Mouse (Mus musculus): ENCODE measurements around the gene Paip2b. TPM values are rescaled to one million over a fixed set of nuclear protein-coding genes. Genes with fewer than 3 reads are reported as not detected.
"Not testable (repeated sequence)": the region's sequence is repeated elsewhere in the genome, so short reads cannot be mapped to it uniquely, and the experiment has no call there.

The Paip2b gene
- polyA plus RNA-seq, 1 experiment from 2014 or later: 30.0 TPM

- peak within 1 kb of the TSS; percentile 82 for H3K4me2 ChIP-seq
- H3K4me1 ChIP-seq: peaks cover 12% of the 10 kb centered on the region
- H3K9me3 ChIP-seq (replicated peaks): no peaks in the 10 kb centered on the region
- peaks cover 15% of the 10 kb centered on the region for H3K36me3 ChIP-seq (ENCODE audit: poor library complexity, severe bottlenecking)
- H3K27me3 ChIP-seq: no peaks in the 10 kb centered on the region
- H3K4me3 ChIP-seq: peak within 1 kb of the TSS; percentile 76
- under 1% methylated on average over 43 of the region's 43 CpGs for WGBS
- H3K9ac ChIP-seq: peak within 1 kb of the TSS; percentile 84
- ATAC-seq: peak; percentile 96
- H3K27ac ChIP-seq: peak within 1 kb of the TSS; percentile 96
These were observed 36.7 kb downstream of the Paip2b start, which contains the start of gene Nagk for GRCm38 (mm10) chr6:83794760-83795296. Gene Nagk (plus strand): TSS chr6:83794982.

GRCm38 (mm10) chr6:83791251-83791890 is 40.2 kb downstream of the Paip2b start:
- no peak for ATAC-seq
- no peak overlapping the region for H3K4me2 ChIP-seq
- H3K27me3 ChIP-seq: no peaks in the 10 kb centered on the region
- no peaks in the 10 kb centered on the region for H3K36me3 ChIP-seq (ENCODE audit: poor library complexity, severe bottlenecking)
- 71% methylated on average over 4 of the region's 4 CpGs for WGBS
- no peak overlapping the region for H3K27ac ChIP-seq
- H3K9me3 ChIP-seq (replicated peaks): no peaks in the 10 kb centered on the region
- no peak overlapping the region for H3K9ac ChIP-seq
- H3K4me1 ChIP-seq: peaks cover 15% of the 10 kb centered on the region
- no peak overlapping the region for H3K4me3 ChIP-seq

DNA sequence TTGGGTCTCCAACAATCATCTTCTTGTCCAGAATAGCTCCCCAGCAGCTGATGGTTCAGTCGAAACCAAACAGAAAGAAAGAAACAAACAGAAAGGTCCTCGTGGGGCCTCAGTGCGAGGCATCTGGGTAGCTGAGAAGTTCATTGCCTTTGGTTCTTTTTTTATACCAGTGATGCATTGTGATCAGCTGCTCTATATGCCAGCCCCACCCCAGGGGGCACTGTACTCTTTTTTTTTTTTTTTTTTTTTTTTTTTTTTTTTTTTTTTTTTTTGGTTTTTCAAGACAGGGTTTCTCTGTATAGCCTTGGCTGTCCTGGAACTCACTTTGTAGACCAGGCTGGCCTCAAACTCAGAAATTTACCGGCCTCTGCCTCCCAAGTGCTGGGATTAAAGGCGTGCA is 41.0 kb downstream of the Paip2b start:
- not testable (repeated sequence) for H3K9me3 ChIP-seq (replicated peaks); H3K27me3 ChIP-seq; H3K4me2 ChIP-seq; ATAC-seq; H3K4me3 ChIP-seq; H3K9ac ChIP-seq; H3K27ac ChIP-seq; H3K36me3 ChIP-seq (ENCODE audit: poor library complexity, severe bottlenecking)
- H3K4me1 ChIP-seq: peaks cover 12% of the 10 kb centered on the region
- WGBS: 83% methylated on average over 5 of the region's 5 CpGs

GRCm38 (mm10) chr6:83788554-83788953 is 43.0 kb downstream of the Paip2b start:
- Histone ChIP-seq H3K9me3 (replicated peaks) (no peaks in the 10 kb centered on the region), H3K9ac (no peak overlapping the region), H3K27me3 (no peaks in the 10 kb centered on the region), H3K4me1 (peaks cover 3% of the 10 kb centered on the region; the same call in 1 of the 2 replicates), H3K27ac (no peak overlapping the region), H3K36me3 (ENCODE audit: poor library complexity, severe bottlenecking) (no peaks in the 10 kb centered on the region), H3K4me2 (no peak overlapping the region), H3K4me3 (no peak overlapping the region)
- ATAC-seq: no peak
- 27% methylated on average over 5 of the region's 7 CpGs for WGBS

DNA sequence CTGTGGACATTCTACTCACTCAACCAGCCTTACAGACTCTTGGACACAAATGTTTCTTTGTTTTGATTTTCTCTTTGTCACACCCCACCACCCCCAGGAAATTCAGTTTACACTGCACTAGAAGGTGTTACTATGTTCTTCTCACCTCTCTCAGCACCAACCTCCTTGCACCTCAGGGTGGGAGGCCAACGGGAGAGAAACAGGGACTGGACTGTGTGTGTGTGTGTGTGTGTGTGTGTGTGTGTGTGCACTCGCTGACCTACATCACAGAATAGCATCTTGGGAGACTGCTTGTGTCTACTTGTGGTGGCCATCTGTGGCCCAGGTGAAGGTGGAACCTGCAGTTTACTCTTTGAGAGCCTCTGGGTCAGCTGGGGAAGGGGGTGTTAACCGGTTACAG is 45.1 kb downstream of the Paip2b start:
- Histone ChIP-seq H3K27ac (no peak overlapping the region), H3K36me3 (ENCODE audit: poor library complexity, severe bottlenecking) (no peaks in the 10 kb centered on the region), H3K4me2 (no peak overlapping the region), H3K4me3 (no peak overlapping the region), H3K4me1 (peaks cover 3% of the 10 kb centered on the region; the same call in 1 of the 2 replicates), H3K9me3 (replicated peaks) (no peaks in the 10 kb centered on the region), H3K9ac (no peak overlapping the region), H3K27me3 (no peaks in the 10 kb centered on the region)
- ATAC-seq: no peak
- WGBS: 75% methylated on average over 3 of the region's 3 CpGs

GRCm38 (mm10) chr6:83779026-83779425 is 52.5 kb downstream of the Paip2b start:
- Histone ChIP-seq H3K27me3 (no peaks in the 10 kb centered on the region), H3K9me3 (replicated peaks) (no peaks in the 10 kb centered on the region), H3K4me2 (no peak overlapping the region), H3K27ac (no peak overlapping the region), H3K4me1 (peaks cover 14% of the 10 kb centered on the region), H3K4me3 (no peak overlapping the region), H3K9ac (no peak overlapping the region), H3K36me3 (ENCODE audit: poor library complexity, severe bottlenecking) (no peaks in the 10 kb centered on the region)
- WGBS: 5% methylated on average over 5 of the region's 5 CpGs
- no peak for ATAC-seq

DNA sequence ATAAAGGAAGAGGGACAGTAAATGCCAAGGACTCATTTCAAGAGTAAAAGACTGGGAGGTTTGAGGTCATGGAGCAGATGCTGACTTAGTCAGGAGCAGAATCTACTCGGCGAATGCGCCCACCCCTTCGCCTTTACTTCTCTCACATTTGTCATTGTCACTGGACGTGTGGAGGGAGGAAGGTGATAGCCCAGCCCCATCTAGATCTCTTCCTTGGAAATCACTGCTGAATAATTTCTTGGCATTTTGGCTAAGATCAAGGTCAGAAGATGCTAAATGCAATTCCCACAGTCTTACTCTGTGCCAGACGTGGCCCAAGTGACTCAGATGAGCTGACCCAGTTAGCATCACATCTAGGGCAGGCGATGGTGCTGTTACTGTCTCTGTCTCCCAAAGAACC is 53.2 kb downstream of the Paip2b start:
- Histone ChIP-seq H3K4me3 (no peak overlapping the region), H3K4me2 (no peak overlapping the region), H3K9ac (no peak overlapping the region), H3K27ac (no peak overlapping the region), H3K9me3 (replicated peaks) (no peaks in the 10 kb centered on the region), H3K4me1 (peaks cover 22% of the 10 kb centered on the region), H3K27me3 (no peaks in the 10 kb centered on the region), H3K36me3 (ENCODE audit: poor library complexity, severe bottlenecking) (no peaks in the 10 kb centered on the region)
- ATAC-seq: no peak
- 90% methylated on average over 7 of the region's 7 CpGs for WGBS

GRCm38 (mm10) chr6:83775638-83776293 is 55.8 kb downstream of the Paip2b start, which contains the start of gene Tex261:
Gene Tex261 (minus strand): TSS chr6:83775813.
- H3K36me3 ChIP-seq (ENCODE audit: poor library complexity, severe bottlenecking): peaks cover 19% of the 10 kb centered on the region
- H3K4me1 ChIP-seq: peaks cover 22% of the 10 kb centered on the region
- peak within 1 kb of the TSS; percentile 74 for H3K27ac ChIP-seq
- under 1% methylated on average over 43 of the region's 45 CpGs for WGBS
- no peaks in the 10 kb centered on the region for H3K9me3 ChIP-seq (replicated peaks)
- H3K9ac ChIP-seq: peak within 1 kb of the TSS; percentile 92
- H3K4me2 ChIP-seq: peak within 1 kb of the TSS; percentile 78
- H3K27me3 ChIP-seq: no peaks in the 10 kb centered on the region
- peak; percentile 98 for ATAC-seq
- H3K4me3 ChIP-seq: peak within 1 kb of the TSS; percentile 83

DNA sequence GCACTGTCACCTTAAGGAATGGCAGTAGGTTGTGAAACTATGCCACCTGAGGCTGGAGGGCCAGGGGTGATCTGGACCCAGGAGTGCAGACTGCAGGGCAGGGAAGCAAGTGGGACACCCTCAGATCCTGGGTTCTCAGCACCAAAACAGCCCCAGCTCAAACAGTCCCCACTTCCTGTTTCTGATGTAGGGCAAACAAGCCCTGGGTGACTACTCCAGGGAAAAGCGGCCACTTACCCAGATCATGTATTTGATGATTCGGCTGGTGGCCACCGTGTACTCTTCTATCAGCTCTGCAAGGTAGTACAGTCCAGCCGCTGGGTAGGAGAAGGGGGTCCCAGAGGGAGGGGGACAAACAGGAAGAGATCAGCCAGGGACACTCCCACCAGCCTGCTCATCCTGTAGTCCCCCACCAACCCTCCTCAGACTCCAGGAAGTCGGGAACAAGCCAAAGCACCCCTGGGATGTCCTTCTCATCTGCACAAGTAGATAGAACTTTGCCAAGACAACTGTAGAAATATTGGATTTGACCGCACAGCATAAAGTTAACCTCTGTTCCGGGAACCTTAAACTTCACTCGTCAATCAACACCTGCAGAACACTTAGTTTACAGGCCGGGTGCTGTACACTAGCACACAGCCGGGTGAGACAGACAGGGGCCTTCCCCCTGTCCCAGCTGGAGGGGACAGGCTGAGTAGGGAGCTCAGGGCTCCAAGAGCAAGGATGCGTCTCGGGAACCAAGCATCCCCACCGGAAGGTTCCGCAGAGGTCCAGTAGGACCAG is 56.6 kb downstream of the Paip2b start:
- WGBS: 3% methylated on average over 14 of the region's 14 CpGs
- ATAC-seq: peak; percentile 52
- peak overlapping the region; percentile 78 for H3K4me2 ChIP-seq
- no peaks in the 10 kb centered on the region for H3K9me3 ChIP-seq (replicated peaks)
- no peaks in the 10 kb centered on the region for H3K27me3 ChIP-seq
- H3K9ac ChIP-seq: peak overlapping the region; percentile 92
- peak overlapping the region; percentile 83 for H3K4me3 ChIP-seq
- peak overlapping the region; percentile 74 for H3K27ac ChIP-seq
- H3K4me1 ChIP-seq: peaks cover 22% of the 10 kb centered on the region
- peaks cover 27% of the 10 kb centered on the region for H3K36me3 ChIP-seq (ENCODE audit: poor library complexity, severe bottlenecking)

DNA sequence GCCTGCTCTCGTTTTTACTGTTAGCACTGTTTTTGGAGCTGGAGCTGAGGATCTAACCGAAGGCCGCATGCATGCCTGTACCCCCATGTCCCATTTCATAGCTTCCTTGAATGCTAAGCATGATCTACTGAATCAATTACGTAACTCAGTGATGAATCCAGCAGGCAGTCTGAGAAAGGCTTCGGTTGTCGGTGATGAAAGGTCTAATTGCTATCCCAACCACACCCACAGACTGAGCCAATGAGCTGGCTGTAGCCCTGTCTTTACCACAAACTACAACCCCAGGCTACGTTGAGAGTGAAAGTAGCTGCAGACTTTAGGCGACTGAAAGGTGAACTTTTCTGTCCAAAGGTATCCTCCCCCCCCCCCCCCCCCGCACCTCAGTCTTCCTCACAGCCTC is 57.4 kb downstream of the Paip2b start:
- H3K4me2 ChIP-seq: peak overlapping the region; percentile 78
- no peak overlapping the region for H3K27ac ChIP-seq
- peaks cover 35% of the 10 kb centered on the region for H3K36me3 ChIP-seq (ENCODE audit: poor library complexity, severe bottlenecking)
- H3K9ac ChIP-seq: peak overlapping the region; percentile 92
- H3K4me3 ChIP-seq: peak overlapping the region; percentile 83
- WGBS: 64% methylated on average over 8 of the region's 9 CpGs
- no peak for ATAC-seq
- no peaks in the 10 kb centered on the region for H3K27me3 ChIP-seq
- H3K4me1 ChIP-seq: peaks cover 22% of the 10 kb centered on the region
- no peaks in the 10 kb centered on the region for H3K9me3 ChIP-seq (replicated peaks)

GRCm38 (mm10) chr6:83768485-83768884 is 63.1 kb downstream of the Paip2b start:
- Histone ChIP-seq H3K4me2 (no peak overlapping the region), H3K4me3 (no peak overlapping the region), H3K4me1 (peaks cover 2% of the 10 kb centered on the region; the same call in 1 of the 2 replicates), H3K27me3 (peaks cover 15% of the 10 kb centered on the region), H3K9me3 (replicated peaks) (no peaks in the 10 kb centered on the region), H3K27ac (no peak overlapping the region), H3K36me3 (ENCODE audit: poor library complexity, severe bottlenecking) (peaks cover 46% of the 10 kb centered on the region), H3K9ac (no peak overlapping the region)
- 83% methylated on average over 5 of the region's 5 CpGs for WGBS
- ATAC-seq: no peak

GRCm38 (mm10) chr6:83766982-83767381 is 64.6 kb downstream of the Paip2b start:
- Histone ChIP-seq H3K36me3 (ENCODE audit: poor library complexity, severe bottlenecking) (peaks cover 38% of the 10 kb centered on the region), H3K9me3 (replicated peaks) (no peaks in the 10 kb centered on the region), H3K4me3 (no peak overlapping the region), H3K27me3 (peaks cover 30% of the 10 kb centered on the region), H3K4me2 (no peak overlapping the region), H3K27ac (no peak overlapping the region), H3K9ac (no peak overlapping the region), H3K4me1 (peaks cover 10% of the 10 kb centered on the region)
- no peak for ATAC-seq
- WGBS: 94% methylated on average over 3 of the region's 3 CpGs
